Mouse (Mus musculus): ENCODE measurements around the gene Hmcn2. TPM values are rescaled to one million over a fixed set of nuclear protein-coding genes. Genes with fewer than 3 reads are reported as not detected.
A peak's percentile ranks its signal among the peaks of the same experiment; 100 is the strongest.

Gene Hmcn2
- total RNA-seq, 1 experiment from 2014 or later, result not detected

GRCm38 (mm10) chr2:31482914-31483575 is 168.8 kb downstream of the Hmcn2 start:
- peak; percentile 82 to 91 for ATAC-seq (replicated peaks in 1 of 2; ENCODE audit: insufficient read depth in 1 of 2, low FRiP score in 2 of 2, low TSS enrichment in 1 of 2, low read depth in 1 of 2, poor library complexity in 2 of 2, severe bottlenecking in 2 of 2)

GRCm38 (mm10) chr2:31484187-31484586 is 170.0 kb downstream of the Hmcn2 start:
- peak; percentile 29 to 36; a peak in 1 of 4 replicates for ATAC-seq (replicated peaks in 1 of 2; ENCODE audit: insufficient read depth in 1 of 2, low FRiP score in 2 of 2, low TSS enrichment in 1 of 2, low read depth in 1 of 2, poor library complexity in 2 of 2, severe bottlenecking in 2 of 2)

- no peak for ATAC-seq (replicated peaks in 1 of 2; ENCODE audit: insufficient read depth in 1 of 2, low FRiP score in 2 of 2, low TSS enrichment in 1 of 2, low read depth in 1 of 2, poor library complexity in 2 of 2, severe bottlenecking in 2 of 2)
Observed at GRCm38 (mm10) chr2:31489166-31489565, 175.0 kb downstream of the Hmcn2 start.

GRCm38 (mm10) chr2:31490556-31490955 is 176.3 kb downstream of the Hmcn2 start:
- no peak for ATAC-seq (replicated peaks in 1 of 2; ENCODE audit: insufficient read depth in 1 of 2, low FRiP score in 2 of 2, low TSS enrichment in 1 of 2, low read depth in 1 of 2, poor library complexity in 2 of 2, severe bottlenecking in 2 of 2)

GRCm38 (mm10) chr2:31492308-31492707 is 178.1 kb downstream of the Hmcn2 start:
- ATAC-seq (replicated peaks in 1 of 2; ENCODE audit: insufficient read depth in 1 of 2, low FRiP score in 2 of 2, low TSS enrichment in 1 of 2, low read depth in 1 of 2, poor library complexity in 2 of 2, severe bottlenecking in 2 of 2), result no peak

- no peak for ATAC-seq (replicated peaks in 1 of 2; ENCODE audit: insufficient read depth in 1 of 2, low FRiP score in 2 of 2, low TSS enrichment in 1 of 2, low read depth in 1 of 2, poor library complexity in 2 of 2, severe bottlenecking in 2 of 2)
Observed at GRCm38 (mm10) chr2:31493243-31493642, 179.0 kb downstream of the Hmcn2 start.

- no peak for ATAC-seq (replicated peaks in 1 of 2; ENCODE audit: insufficient read depth in 1 of 2, low FRiP score in 2 of 2, low TSS enrichment in 1 of 2, low read depth in 1 of 2, poor library complexity in 2 of 2, severe bottlenecking in 2 of 2)
Observed at GRCm38 (mm10) chr2:31494315-31494714, 180.1 kb downstream of the Hmcn2 start.

GRCm38 (mm10) chr2:31495046-31495476 is 180.8 kb downstream of the Hmcn2 start:
- no peak for ATAC-seq (replicated peaks in 1 of 2; ENCODE audit: insufficient read depth in 1 of 2, low FRiP score in 2 of 2, low TSS enrichment in 1 of 2, low read depth in 1 of 2, poor library complexity in 2 of 2, severe bottlenecking in 2 of 2)

- ATAC-seq (replicated peaks in 1 of 2; ENCODE audit: insufficient read depth in 1 of 2, low FRiP score in 2 of 2, low TSS enrichment in 1 of 2, low read depth in 1 of 2, poor library complexity in 2 of 2, severe bottlenecking in 2 of 2), result no peak
Observed at GRCm38 (mm10) chr2:31496141-31496540, 181.9 kb downstream of the Hmcn2 start.

- no peak for ATAC-seq (replicated peaks in 1 of 2; ENCODE audit: insufficient read depth in 1 of 2, low FRiP score in 2 of 2, low TSS enrichment in 1 of 2, low read depth in 1 of 2, poor library complexity in 2 of 2, severe bottlenecking in 2 of 2)
Observed at GRCm38 (mm10) chr2:31497113-31497512, 182.9 kb downstream of the Hmcn2 start.

- no peak for ATAC-seq (replicated peaks in 1 of 2; ENCODE audit: insufficient read depth in 1 of 2, low FRiP score in 2 of 2, low TSS enrichment in 1 of 2, low read depth in 1 of 2, poor library complexity in 2 of 2, severe bottlenecking in 2 of 2)
Observed at GRCm38 (mm10) chr2:31497635-31498034, 183.4 kb downstream of the Hmcn2 start.

GRCm38 (mm10) chr2:31499327-31500291 is 185.4 kb downstream of the Hmcn2 start:
- no peak for ATAC-seq (replicated peaks in 1 of 2; ENCODE audit: insufficient read depth in 1 of 2, low FRiP score in 2 of 2, low TSS enrichment in 1 of 2, low read depth in 1 of 2, poor library complexity in 2 of 2, severe bottlenecking in 2 of 2)

- ATAC-seq (replicated peaks in 1 of 2; ENCODE audit: insufficient read depth in 1 of 2, low FRiP score in 2 of 2, low TSS enrichment in 1 of 2, low read depth in 1 of 2, poor library complexity in 2 of 2, severe bottlenecking in 2 of 2), result no peak
Observed at GRCm38 (mm10) chr2:31500292-31501204, 186.3 kb downstream of the Hmcn2 start.

GRCm38 (mm10) chr2:31501448-31502130 is 187.4 kb downstream of the Hmcn2 start:
- no peak for ATAC-seq (replicated peaks in 1 of 2; ENCODE audit: insufficient read depth in 1 of 2, low FRiP score in 2 of 2, low TSS enrichment in 1 of 2, low read depth in 1 of 2, poor library complexity in 2 of 2, severe bottlenecking in 2 of 2)

- ATAC-seq (replicated peaks in 1 of 2; ENCODE audit: insufficient read depth in 1 of 2, low FRiP score in 2 of 2, low TSS enrichment in 1 of 2, low read depth in 1 of 2, poor library complexity in 2 of 2, severe bottlenecking in 2 of 2), result no peak
Observed at GRCm38 (mm10) chr2:31502616-31503522, 188.7 kb downstream of the Hmcn2 start.

GRCm38 (mm10) chr2:31505472-31505871 is 191.3 kb downstream of the Hmcn2 start:
- ATAC-seq (replicated peaks in 1 of 2; ENCODE audit: insufficient read depth in 1 of 2, low FRiP score in 2 of 2, low TSS enrichment in 1 of 2, low read depth in 1 of 2, poor library complexity in 2 of 2, severe bottlenecking in 2 of 2), result no peak
